Mouse (Mus musculus) liver, embryonic 18 days (tissue): Measurements from ENCODE around the gene Gsdme. TPM values are rescaled to one million over a fixed set of nuclear protein-coding genes. Genes with fewer than 3 reads are reported as not detected.

Source experiments
- polyA plus RNA-seq: library from polyadenylated mRNA; depleted of rRNA; stranded (reverse); fragments of >200 nt; gene quantifications from 2 replicates; pipeline ENCODE4 v1.2.3, GENCODE M21; 2012; rRNA removed

Gsdme gene
- polyA plus RNA-seq, result 2.8 and 3.5 TPM in 2 replicates

DNA sequence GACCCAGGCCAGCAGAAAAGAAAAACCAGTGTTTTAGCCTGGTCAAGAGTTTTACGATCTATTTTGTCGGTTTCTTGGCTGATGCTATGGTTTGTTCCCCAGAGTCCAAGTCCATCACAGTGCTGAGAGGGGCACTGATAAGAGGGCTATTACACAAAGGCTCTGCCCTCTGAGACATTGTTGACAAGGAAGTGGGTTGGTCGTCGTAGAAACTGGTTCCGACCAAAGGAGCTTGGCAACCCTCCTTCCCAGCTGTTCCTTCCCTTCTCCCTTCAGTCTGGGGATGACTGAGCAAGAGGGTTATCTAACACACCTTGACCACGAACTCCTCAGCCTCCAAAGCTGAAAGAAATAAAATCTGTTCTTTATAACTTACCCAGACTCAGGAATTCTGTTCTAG lies at the start of gene Gsdme:
Gsdme (minus strand) TSS at position 193 of the 400 bp plus-strand sequence.

Other genes with a start within 250 kb of the Gsdme start
- gene Mpp6, start 153.6 kb downstream of the Gsdme start, polyA plus RNA-seq, result 39.3 and 41.3 TPM in 2 replicates
- 1.1 and 1.2 TPM in 2 replicates for gene Osbpl3, start 192.3 kb upstream of the Gsdme start, polyA plus RNA-seq